Mouse (Mus musculus): ENCODE measurements around the gene Elovl6. TPM values are rescaled to one million over a fixed set of nuclear protein-coding genes. Genes with fewer than 3 reads are reported as not detected.
A peak's percentile ranks its signal among the peaks of the same experiment; 100 is the strongest.

The Elovl6 gene
- total RNA-seq, 2 experiments from 2014 or later = 0.65 to 13.4 TPM

- no peak for DNase-seq
Measured at GRCm38 (mm10) chr3:129541456-129541855, 9.3 kb downstream of the Elovl6 start.

- DNase-seq = no peak
Measured at GRCm38 (mm10) chr3:129543376-129543775, 11.2 kb downstream of the Elovl6 start.

GRCm38 (mm10) chr3:129544217-129544616 lies 12.1 kb downstream of the Elovl6 start:
- DNase-seq = no peak

DNA sequence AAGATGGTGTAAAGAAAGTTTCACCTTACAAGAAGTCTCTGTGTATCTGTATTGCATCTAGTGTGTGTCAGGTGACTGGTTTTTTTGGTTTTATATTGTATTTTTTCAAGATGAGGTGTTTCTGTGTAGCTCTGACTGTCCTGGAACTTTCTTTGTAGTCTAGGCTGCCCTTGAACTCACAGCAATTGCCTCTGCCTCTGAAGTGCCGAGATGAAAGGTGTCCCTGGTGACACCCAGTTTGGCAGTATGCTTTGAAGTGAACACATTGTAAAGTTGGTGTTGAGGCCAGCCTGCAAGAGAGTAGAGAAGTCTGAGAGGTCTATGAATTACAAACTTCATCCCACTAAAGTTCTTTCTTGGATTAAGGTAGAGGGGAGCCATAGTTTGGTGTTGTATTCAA lies 13.1 kb downstream of the Elovl6 start:
- DNase-seq = no peak

GRCm38 (mm10) chr3:129545801-129546200 lies 13.6 kb downstream of the Elovl6 start:
- no peak for DNase-seq

- no peak for DNase-seq
Measured at GRCm38 (mm10) chr3:129547837-129548435, 15.8 kb downstream of the Elovl6 start.

GRCm38 (mm10) chr3:129548760-129549159 lies 16.6 kb downstream of the Elovl6 start:
- DNase-seq = no peak

DNA sequence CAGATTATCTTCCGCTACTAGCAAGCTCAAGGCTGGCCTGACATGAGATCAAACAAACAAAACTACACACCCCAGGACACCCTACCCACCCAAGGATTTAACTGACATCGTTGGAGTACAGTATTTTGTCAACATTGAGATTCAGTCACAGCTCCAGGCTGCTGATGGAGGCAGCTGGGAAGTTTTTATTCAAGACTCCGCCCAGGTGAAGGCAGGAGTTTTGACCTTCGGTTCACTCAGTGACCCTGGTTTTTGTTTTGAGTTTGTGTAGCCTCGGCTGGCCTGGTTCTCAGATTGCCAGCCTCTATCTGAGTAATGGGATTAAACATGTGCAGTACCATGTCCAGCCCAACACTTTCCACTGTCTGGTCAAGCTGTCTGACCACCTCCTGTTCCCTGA lies 17.4 kb downstream of the Elovl6 start:
- no peak for DNase-seq

- DNase-seq = no peak
Measured at GRCm38 (mm10) chr3:129551581-129552290, 19.6 kb downstream of the Elovl6 start.

GRCm38 (mm10) chr3:129552370-129552769 lies 20.2 kb downstream of the Elovl6 start:
- DNase-seq = no peak

DNA sequence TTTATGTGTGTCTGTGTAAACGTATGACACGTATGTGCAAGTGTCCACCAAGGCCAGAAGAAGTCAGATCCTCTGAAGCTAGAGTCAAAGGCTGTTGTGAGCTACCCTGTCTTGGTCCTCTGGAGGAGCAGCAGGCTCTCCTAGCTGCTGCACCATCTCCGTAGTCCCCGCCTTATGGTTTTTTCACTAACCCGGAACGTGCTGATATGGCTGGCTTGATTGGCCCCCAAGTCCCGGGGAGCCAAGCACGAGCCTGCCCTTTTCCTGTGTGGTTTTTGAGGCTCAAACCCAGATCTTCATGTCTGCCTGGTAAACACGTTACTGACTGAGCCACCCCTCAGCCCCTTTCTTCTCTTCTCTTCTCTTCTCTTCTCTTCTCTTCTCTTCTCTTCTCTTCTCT lies 21.0 kb downstream of the Elovl6 start:
- DNase-seq = peak in 1 of 2 experiments; percentile 37

GRCm38 (mm10) chr3:129553661-129554060 lies 21.5 kb downstream of the Elovl6 start:
- no peak for DNase-seq

DNA sequence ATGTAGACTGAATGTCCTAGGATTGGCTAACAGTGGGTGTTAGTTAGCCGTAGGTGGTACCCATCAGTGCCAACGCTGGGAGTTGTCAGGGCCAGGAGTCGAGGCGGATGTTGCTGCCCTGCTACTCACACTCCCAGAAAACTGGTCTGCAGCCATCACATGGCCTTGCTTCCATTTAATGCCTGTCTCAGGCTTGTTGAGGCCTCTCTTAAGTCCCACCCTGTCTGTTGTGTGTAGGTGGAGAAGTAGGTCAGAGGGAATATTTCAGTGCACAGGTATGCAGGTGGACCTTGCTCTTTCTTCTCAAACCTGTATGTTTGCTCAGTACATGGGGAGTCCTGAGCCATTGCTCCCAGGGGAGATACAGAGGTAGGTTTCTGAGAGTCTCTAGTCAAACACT lies 22.3 kb downstream of the Elovl6 start:
- DNase-seq = no peak

DNA sequence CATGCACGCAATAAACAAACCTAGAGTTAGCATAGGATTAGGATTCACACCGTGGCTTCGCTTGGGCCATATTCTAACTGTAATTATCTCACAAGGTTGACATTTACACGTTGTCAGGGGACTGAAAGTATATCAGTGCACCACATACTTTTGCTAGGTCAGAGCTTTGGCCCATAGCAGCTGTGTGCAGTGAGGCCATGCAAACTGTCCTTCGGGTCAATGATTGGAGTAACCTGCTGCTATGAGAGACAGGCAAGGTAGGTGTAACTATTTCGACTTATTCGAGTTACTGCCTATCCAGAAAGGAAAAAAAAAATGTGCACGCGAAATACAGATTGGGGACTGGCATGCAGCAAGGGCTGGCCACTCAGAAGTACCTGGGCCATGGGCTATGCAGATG lies 24.9 kb downstream of the Elovl6 start:
- DNase-seq = no peak

GRCm38 (mm10) chr3:129557566-129557965 lies 25.4 kb downstream of the Elovl6 start:
- DNase-seq = no peak

DNA sequence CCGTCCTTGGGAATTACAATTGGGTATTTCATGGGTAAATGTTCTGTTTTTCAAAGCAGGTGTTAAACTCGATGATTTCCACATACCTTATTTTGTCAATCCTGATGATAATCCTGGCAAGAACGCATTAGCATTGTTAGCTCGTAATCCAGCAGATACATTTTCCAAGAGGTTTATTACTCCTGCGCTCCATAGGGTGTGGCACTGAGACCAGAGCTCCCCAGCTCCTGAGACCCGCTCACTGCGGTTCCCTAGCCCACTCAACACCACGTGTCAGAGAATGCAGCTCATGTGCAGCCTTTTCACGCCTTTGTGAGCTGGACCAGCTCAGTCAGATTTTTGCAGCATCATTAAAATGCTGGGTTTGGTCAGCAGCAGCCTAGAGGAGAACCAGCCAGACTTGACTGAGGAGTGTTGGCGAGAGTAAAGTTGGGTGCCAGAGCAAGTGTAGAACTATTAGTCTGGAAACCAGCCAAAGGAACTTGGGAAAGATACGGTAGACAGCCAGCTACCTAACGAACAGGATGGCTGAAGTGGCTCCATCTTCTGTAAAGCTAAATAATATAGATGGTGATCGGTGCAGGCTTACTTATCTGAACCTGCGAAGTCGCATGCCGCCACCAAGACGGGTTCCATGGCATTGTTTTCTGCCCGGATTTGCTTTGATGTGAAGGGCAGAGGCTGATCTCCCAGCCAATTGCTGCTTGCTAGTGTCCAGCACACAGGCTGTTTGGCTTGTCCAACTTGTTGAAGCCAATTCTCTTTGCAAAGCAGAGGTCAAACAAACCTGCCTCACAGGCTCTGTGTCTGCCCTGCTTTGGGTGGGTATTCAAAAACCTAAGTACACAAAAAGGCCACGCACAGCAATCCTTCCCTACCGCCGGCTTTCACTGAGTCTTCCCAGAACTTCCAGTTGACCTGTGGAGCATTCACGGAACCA lies 26.1 kb downstream of the Elovl6 start:
- no peak for DNase-seq

DNA sequence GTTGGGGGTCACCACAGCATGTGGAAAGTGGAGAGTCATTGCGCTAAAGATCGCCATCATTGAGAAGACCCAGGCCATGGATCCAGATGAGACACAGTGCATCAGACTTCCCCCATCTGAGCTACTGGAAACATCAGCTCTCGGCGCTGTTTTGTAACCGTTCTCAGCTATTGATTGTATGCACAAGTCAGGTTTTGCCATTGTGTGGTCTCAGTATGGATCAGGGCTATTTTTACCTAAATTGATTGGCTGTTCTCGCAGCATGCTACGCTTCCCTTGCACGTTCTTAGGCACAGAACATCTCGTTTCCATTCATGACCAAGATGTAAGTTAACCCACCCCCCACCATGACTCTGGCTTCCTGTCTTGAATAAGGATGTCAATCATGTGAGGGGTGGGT lies 27.9 kb downstream of the Elovl6 start:
- no peak for DNase-seq

GRCm38 (mm10) chr3:129561011-129561410 lies 28.9 kb downstream of the Elovl6 start:
- no peak for DNase-seq

DNA sequence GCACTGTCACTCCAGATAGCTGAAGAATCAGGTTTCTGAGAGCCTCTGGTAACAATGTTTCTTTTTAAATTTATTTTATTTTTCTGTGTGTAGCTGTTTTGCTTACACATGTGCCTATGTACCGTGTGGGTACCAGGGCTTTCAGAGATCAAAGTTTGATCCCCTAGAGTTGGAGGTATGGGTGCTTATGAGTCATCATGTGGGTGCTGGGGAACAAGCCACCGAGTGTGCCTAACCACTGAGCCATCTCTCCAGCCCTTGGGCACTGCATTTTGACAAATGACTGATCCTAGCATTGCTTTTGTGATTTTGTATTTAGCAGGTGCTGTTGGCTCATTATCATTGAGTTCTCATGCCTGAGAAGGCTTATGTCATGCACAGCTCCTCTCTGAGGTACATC lies 29.7 kb downstream of the Elovl6 start:
- DNase-seq = no peak

- DNase-seq = no peak
Measured at GRCm38 (mm10) chr3:129562411-129562810, 30.3 kb downstream of the Elovl6 start.

DNA sequence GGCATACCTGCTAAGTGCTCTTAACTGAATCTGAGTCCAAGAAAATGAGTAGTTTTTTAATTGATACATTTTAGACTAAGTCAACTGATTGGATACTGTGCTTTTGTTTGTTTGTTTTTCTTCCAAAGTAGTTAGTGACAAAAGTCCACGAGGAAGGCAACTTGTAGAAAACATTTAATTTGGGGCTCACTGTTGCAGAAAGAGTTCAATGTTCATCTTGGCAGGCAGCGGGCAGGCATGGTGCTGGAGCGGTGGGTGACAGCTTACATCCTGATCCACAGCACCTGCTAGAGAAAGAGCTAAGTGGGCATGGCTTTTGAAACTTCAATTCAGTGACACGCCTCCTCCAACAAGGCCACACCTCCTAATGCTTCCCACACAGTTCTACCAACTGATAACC lies 31.7 kb downstream of the Elovl6 start:
- no peak for DNase-seq

GRCm38 (mm10) chr3:129564852-129565251 lies 32.7 kb downstream of the Elovl6 start:
- no peak for DNase-seq

GRCm38 (mm10) chr3:129565458-129565857 lies 33.3 kb downstream of the Elovl6 start:
- no peak for DNase-seq

Measured in heart, adult 18-20 months (tissue).